9 mouse cellular contexts compared by ENCODE assay signal in the genomic region with DNA sequence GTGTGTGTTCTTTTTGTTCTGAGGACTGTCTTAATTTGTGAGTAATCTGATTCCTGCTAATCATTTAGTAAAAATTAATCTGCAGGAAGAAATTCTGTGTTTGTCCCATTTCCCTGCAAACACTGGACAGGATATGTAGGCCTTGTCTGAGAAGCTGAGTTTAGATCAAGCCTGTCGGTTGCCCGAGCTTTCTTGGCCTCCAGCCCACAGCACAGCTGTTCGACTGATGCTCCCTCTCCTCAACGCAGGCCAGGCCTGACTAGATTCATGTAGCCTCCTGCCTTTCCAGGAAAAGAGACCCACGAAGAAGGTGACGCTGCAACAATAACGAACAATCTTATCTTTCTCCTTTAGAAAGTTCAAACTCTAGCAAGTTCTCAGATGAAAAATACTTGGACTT.
DNase-seq lines count a peak whose midpoint lies in the region; ATAC-seq and TF ChIP-seq lines count a peak whose summit lies in the region.
"Had no signal": no experiment of that assay in that cellular context is flagged by ENCODE, and none has a peak within 500 bp of the region (broad histone marks: within the 10 kb centered on the region; RNA-seq: fewer than 3 reads in every experiment).

No protein-coding gene starts in this region.

- H3K4me1 ChIP-seq in forebrain, embryonic 14.5 days (ENCODE audit: control insufficient read depth, insufficient read depth, low read length) = no peaks in the 10 kb centered on the region
- H3K4me1 ChIP-seq in forebrain, postnatal 0 days (ENCODE audit: insufficient read depth) = no peaks in the 10 kb centered on the region
- H3K4me1 ChIP-seq: hindbrain, embryonic 15.5 days had no signal

- H3K9me3 ChIP-seq in forebrain, embryonic 14.5 days (replicated peaks; ENCODE audit: control insufficient read depth, low read length) = no peaks in the 10 kb centered on the region
- no peaks in the 10 kb centered on the region for H3K9me3 ChIP-seq in forebrain, postnatal 0 days (ENCODE audit: low read length)
- H3K9me3 ChIP-seq: hindbrain, embryonic 15.5 days had no signal

- DNase-seq in forebrain, embryonic 14.5 days (ENCODE audit: low spot score) = peak; percentile 53
- no peak for DNase-seq in forebrain, postnatal 0 days
- DNase-seq in NIH3T3 (ENCODE audit: low read depth) = peak; percentile 41
- DNase-seq in heart, adult 8-10 months (ENCODE audit: low spot score) = peak; percentile 85
- DNase-seq in kidney, postnatal 25 days = peak; percentile 89
- DNase-seq in urinary bladder, postnatal 4 days (ENCODE audit: low spot score in 2 of 2) = peak; percentile 67 to 78
- DNase-seq in yolk sac, embryonic 10.5 days (ENCODE audit: low spot score) = no peak
- DNase-seq in thymus, postnatal 0 days (ENCODE audit: low spot score) = no peak

- no peak for TF ChIP-seq CTCF in forebrain, postnatal 0 days (IDR thresholded peaks at IDR 0.05; ENCODE audit: low read depth)

- 59% methylated on average over 7 of the region's 7 CpGs for WGBS in forebrain, embryonic 14.5 days
- 51% methylated on average over 7 of the region's 7 CpGs for WGBS in forebrain, postnatal 0 days

- H3K9ac ChIP-seq in forebrain, embryonic 14.5 days (ENCODE audit: low read length) = no peak overlapping the region
- no peak overlapping the region for H3K9ac ChIP-seq in forebrain, postnatal 0 days
- H3K9ac ChIP-seq: hindbrain, embryonic 15.5 days had no signal

- H3K27me3 ChIP-seq in forebrain, embryonic 14.5 days (replicated peaks; ENCODE audit: control insufficient read depth, insufficient read depth, low read length) = no peaks in the 10 kb centered on the region
- H3K27me3 ChIP-seq in forebrain, postnatal 0 days (ENCODE audit: insufficient read depth, low read length) = no peaks in the 10 kb centered on the region
- H3K27me3 ChIP-seq: hindbrain, embryonic 15.5 days had no signal

- no peak overlapping the region for H3K4me3 ChIP-seq in forebrain, embryonic 14.5 days (ENCODE audit: low read depth, low read length)
- no peak overlapping the region for H3K4me3 ChIP-seq in forebrain, postnatal 0 days (ENCODE audit: low read depth, low read length)
- H3K4me3 ChIP-seq: hindbrain, embryonic 15.5 days had no signal

- no peaks in the 10 kb centered on the region for H3K36me3 ChIP-seq in forebrain, embryonic 14.5 days (ENCODE audit: control insufficient read depth, insufficient read depth, low read length)
- no peaks in the 10 kb centered on the region for H3K36me3 ChIP-seq in forebrain, postnatal 0 days (ENCODE audit: insufficient read depth)
- H3K36me3 ChIP-seq: hindbrain, embryonic 15.5 days had no signal

- ATAC-seq in forebrain, embryonic 14.5 days = peak; percentile 48; the same call in 1 of the 2 replicates
- ATAC-seq in forebrain, postnatal 0 days = no peak

- H3K4me2 ChIP-seq in forebrain, embryonic 14.5 days (ENCODE audit: low read length) = no peak overlapping the region
- H3K4me2 ChIP-seq in forebrain, postnatal 0 days (ENCODE audit: low read depth) = no peak overlapping the region
- H3K4me2 ChIP-seq: hindbrain, embryonic 15.5 days had no signal

- H3K27ac ChIP-seq in forebrain, embryonic 14.5 days (ENCODE audit: low read depth, low read length) = no peak overlapping the region
- H3K27ac ChIP-seq in forebrain, postnatal 0 days (ENCODE audit: low read depth, low read length) = no peak overlapping the region
- H3K27ac ChIP-seq: hindbrain, embryonic 15.5 days had no signal

Comparison
In these comparisons a context has a peak if more than half of its experiments do, and no peak if none do; other contexts are left out.
1. DNase-seq: peak in forebrain, embryonic 14.5 days (single experiment), NIH3T3 (single experiment), heart, adult 8-10 months (single experiment), kidney, postnatal 25 days (2 of 2) and urinary bladder, postnatal 4 days (2 of 2); none in forebrain, postnatal 0 days (single experiment), yolk sac, embryonic 10.5 days (single experiment) and thymus, postnatal 0 days (single experiment).